Mouse (Mus musculus) hindbrain, embryonic 11.5 days (tissue): ENCODE results near the gene Susd3. TPM values are rescaled to one million over a fixed set of nuclear protein-coding genes. Genes with fewer than 3 reads are reported as not detected.

Experiments
- ATAC-seq: fragments of 200-750 bp; cut with Nextera tagmentation; 2 replicates; pipeline ENCODE4 v1.8.0; 2017; ENCODE audit warnings: mild to moderate bottlenecking, moderate TSS enrichment, moderate library complexity; ENCODE audit not compliant: low FRiP score
- DNase-seq: peaks from one replicate; pipeline ENCODE4 v3.0.0-alpha.2; 2015; ENCODE audit warnings: low spot score
- H3K27ac ChIP-seq: fragments of 300-500 bp; sonication (generic); 2 replicates; pipeline ENCODE4 v1.5.1; 2014; ENCODE audit warnings: mild to moderate bottlenecking, low read depth, low read length
- H3K27me3 ChIP-seq: fragments of 300-500 bp; sonication (generic); 2 replicates; pipeline ENCODE4 v1.6.1; 2014; ENCODE audit warnings: mild to moderate bottlenecking, low read length, moderate library complexity, mixed read lengths; ENCODE audit not compliant: control insufficient read depth, insufficient read depth
- H3K36me3 ChIP-seq: fragments of 300-500 bp; sonication (generic); 2 replicates; pipeline ENCODE4 v1.6.1; 2014; ENCODE audit warnings: mild to moderate bottlenecking, low read length, moderate library complexity, mixed read lengths; ENCODE audit not compliant: control insufficient read depth, insufficient read depth
- H3K4me1 ChIP-seq: fragments of 300-500 bp; sonication (generic); replicated peaks from 2 replicates; pipeline ENCODE4 v1.6.1; 2014; ENCODE audit warnings: low read length, mixed read lengths; ENCODE audit not compliant: control insufficient read depth, insufficient read depth
- H3K4me2 ChIP-seq: fragments of 300-500 bp; sonication (generic); replicated peaks from 2 replicates; pipeline ENCODE4 v1.6.1; 2014; ENCODE audit warnings: mild to moderate bottlenecking, low read depth, low read length
- H3K4me3 ChIP-seq: fragments of 300-500 bp; sonication (generic); 2 replicates; pipeline ENCODE4 v1.5.1; 2014; ENCODE audit warnings: low read depth, low read length
- H3K9ac ChIP-seq: fragments of 300-500 bp; sonication (generic); 2 replicates; pipeline ENCODE4 v1.6.1; 2014; ENCODE audit warnings: low read depth, low read length
- H3K9me3 ChIP-seq: fragments of 300-500 bp; sonication (generic); 2 replicates; pipeline ENCODE4 v1.6.1; 2016; ENCODE audit warnings: low read length; ENCODE audit not compliant: control insufficient read depth
- WGBS: fragments of 180-500 bp; shearing (Covaris S2); extraction: QIAGEN DNeasy Blood & Tissue Kit; methylation state at CpG from one replicate; pipeline ENCODE4 v1.1.7; 2014; 5-methylcytosine and 5-hydroxymethylcytosine counted together
- polyA plus RNA-seq: library from polyadenylated mRNA; unstranded; fragments of >200 nt; fragmentation: Nextera tagmentation; extraction: Ambion mirVana; gene quantifications from 2 replicates; pipeline ENCODE4 v1.2.1, GENCODE M21; 2014

Gene Susd3
- polyA plus RNA-seq, 1 experiment from 2014 or later: 0.63 TPM

DNA sequence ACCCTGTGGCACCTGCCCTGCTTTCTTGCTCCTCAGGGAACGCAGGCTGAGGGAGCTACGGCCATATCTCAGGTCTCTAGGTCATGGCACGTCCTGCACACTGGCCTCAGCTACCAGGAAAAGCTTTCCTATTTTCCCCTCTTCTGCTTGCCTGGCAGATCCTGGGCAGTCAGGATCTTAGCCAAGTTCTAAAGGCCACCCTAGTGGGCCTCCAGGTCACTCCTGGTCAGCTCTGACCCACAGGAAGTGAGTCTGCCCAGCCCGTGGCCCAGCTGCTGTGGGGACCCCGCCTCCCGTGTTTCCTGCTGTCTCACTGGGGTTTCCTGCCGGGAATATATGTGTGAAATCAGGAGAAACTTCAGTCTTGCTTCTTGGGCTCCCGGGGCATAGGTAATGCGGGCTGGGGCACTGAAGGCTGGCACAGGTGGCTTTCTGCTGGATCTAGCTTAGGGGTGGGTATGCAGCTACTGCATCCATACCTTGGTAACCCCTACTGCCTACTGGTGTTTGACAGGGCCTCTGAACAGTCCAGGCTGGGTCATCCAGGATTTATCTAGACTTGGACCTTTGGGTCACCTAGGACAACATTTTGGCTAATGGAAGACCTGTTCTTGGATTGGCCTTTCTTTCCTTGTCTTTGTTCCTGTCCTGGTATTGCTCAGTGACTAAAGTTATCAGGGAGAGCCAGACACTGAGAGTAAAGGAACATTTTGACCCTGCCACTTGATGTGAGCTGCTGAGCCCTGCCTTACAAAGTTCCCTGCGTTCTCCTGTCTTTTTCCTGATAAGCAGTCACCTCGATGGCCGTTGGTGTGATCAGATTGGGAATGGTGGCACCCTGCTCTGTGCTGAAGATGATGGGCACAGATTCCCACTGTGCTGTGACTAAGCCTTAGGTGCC, 58.3 kb downstream of the Susd3 start:
- Histone ChIP-seq H3K4me3 (no peak overlapping the region), H3K27me3 (no peaks in the 10 kb centered on the region), H3K36me3 (no peaks in the 10 kb centered on the region), H3K4me1 (peaks cover 7% of the 10 kb centered on the region), H3K9ac (0 out of 2 replicates have a peak overlapping the region, but pooled peaks have one; percentile 7), H3K27ac (no peak overlapping the region), H3K9me3 (no peaks in the 10 kb centered on the region), H3K4me2 (no peak overlapping the region)
- DNase-seq (no peak), ATAC-seq (no peak)
- WGBS: 79% methylated on average over 12 of the region's 12 CpGs

DNA sequence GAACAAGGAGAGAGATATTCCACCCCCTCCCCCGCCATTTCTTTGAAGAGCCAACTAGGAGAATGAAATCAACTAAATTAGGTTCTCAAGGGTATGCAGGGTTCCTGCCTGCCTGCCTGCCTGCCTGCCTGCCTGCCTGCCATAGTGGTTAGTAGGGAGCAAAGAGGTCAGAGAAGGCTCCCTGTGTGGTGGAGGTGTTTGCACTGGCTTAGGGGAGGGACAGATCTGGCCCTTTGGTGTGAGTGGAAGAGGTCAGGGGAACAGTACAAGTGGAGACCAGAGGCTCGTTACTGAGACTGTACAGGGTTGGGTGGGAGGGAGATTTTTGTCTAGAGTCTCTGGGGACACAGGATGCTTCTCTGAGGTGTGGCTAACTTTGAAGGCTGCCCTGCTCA, 59.5 kb downstream of the Susd3 start:
- 72% methylated on average over 2 of the region's 2 CpGs for WGBS
- no peak overlapping the region for H3K4me2 ChIP-seq
- ATAC-seq (no peak), DNase-seq (no peak)
- no peaks in the 10 kb centered on the region for H3K27me3 ChIP-seq
- no peak overlapping the region for H3K27ac ChIP-seq
- H3K4me1 ChIP-seq: peaks cover 7% of the 10 kb centered on the region
- no peaks in the 10 kb centered on the region for H3K9me3 ChIP-seq
- H3K9ac ChIP-seq: no peak overlapping the region
- no peak overlapping the region for H3K4me3 ChIP-seq
- no peaks in the 10 kb centered on the region for H3K36me3 ChIP-seq

GRCm38 (mm10) chr13:49188219-49188965, 60.1 kb downstream of the Susd3 start:
- Histone ChIP-seq H3K9me3 (no peaks in the 10 kb centered on the region), H3K9ac (peak overlapping the region; percentile 56), H3K4me2 (peak overlapping the region; percentile 100), H3K36me3 (no peaks in the 10 kb centered on the region), H3K27me3 (no peaks in the 10 kb centered on the region), H3K4me1 (peaks cover 7% of the 10 kb centered on the region), H3K4me3 (peak overlapping the region; percentile 73), H3K27ac (no peak overlapping the region)
- peak; percentile 28 for ATAC-seq
- no peak for DNase-seq
- 21% methylated on average over 15 of the region's 15 CpGs for WGBS

GRCm38 (mm10) chr13:49187288-49188218, 61.0 kb downstream of the Susd3 start, which contains the start of gene Ninj1:
Gene Ninj1 (plus strand): TSS chr13:49187485.
- peak within 1 kb of the TSS; percentile 100 for H3K4me2 ChIP-seq
- DNase-seq (peak; percentile 76), ATAC-seq (peak; percentile 92)
- H3K4me1 ChIP-seq: peaks cover 7% of the 10 kb centered on the region
- no peak within 1 kb of the TSS for H3K27ac ChIP-seq
- peak within 1 kb of the TSS; percentile 73 for H3K4me3 ChIP-seq
- under 1% methylated on average over 84 of the region's 87 CpGs for WGBS
- no peaks in the 10 kb centered on the region for H3K27me3 ChIP-seq
- H3K36me3 ChIP-seq: no peaks in the 10 kb centered on the region
- H3K9ac ChIP-seq: peak within 1 kb of the TSS; percentile 56
- H3K9me3 ChIP-seq: no peaks in the 10 kb centered on the region

DNA sequence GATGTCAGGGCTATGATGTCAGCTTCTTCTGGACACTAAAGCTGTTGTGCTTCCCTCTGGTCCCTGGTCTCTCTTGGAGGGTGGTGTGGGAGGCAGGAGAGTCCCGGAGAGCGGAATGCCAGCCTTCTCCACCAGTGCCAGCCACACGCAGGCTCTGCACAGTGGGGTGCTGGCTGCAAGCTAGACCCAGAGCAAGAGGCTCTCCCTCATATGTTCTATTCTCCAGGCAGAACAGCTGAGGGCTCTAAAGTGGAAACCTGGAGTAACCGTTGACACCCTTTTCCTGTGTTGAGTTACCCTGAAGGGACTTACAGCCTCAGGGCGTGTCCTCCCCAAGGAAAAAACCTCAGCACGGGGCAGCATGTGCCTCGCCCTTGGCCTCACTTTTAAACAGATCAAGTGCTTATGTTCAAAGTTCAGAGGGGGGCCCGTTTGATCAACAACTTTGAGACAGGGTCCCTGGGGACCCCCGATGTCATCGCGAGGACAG, 61.7 kb downstream of the Susd3 start:
- no peaks in the 10 kb centered on the region for H3K36me3 ChIP-seq
- H3K4me1 ChIP-seq: peaks cover 6% of the 10 kb centered on the region
- WGBS: 18% methylated on average over 11 of the region's 11 CpGs
- H3K4me3 ChIP-seq: peak overlapping the region; percentile 73
- no peak overlapping the region for H3K27ac ChIP-seq
- ATAC-seq (peak; percentile 28; the same call in 1 of the 2 replicates), DNase-seq (no peak)
- H3K9me3 ChIP-seq: no peaks in the 10 kb centered on the region
- peak overlapping the region; percentile 56 for H3K9ac ChIP-seq
- H3K27me3 ChIP-seq: no peaks in the 10 kb centered on the region
- peak overlapping the region; percentile 100 for H3K4me2 ChIP-seq

DNA sequence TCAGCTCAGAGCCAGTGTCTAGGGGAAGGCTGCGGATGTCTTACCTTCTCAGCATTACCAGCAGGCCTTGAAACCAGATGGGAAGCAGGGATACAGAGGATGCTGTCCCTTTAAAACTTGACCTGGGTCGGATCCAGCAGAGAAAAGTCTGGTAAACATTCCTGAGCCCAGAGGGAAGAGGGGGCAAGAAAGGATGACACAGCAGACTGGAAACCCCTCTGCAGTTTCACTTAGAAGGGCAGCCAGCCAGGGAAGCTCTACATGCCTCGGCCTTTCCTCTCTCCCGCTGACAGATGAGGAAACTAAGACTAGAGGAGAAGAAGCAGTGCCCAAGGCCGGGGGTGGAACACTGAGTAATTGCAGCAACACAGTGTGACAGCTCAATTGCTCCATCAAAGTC, 64.9 kb downstream of the Susd3 start:
- H3K9me3 ChIP-seq: no peaks in the 10 kb centered on the region
- no peak overlapping the region for H3K4me3 ChIP-seq
- no peak overlapping the region for H3K27ac ChIP-seq
- no peak for DNase-seq
- H3K27me3 ChIP-seq: no peaks in the 10 kb centered on the region
- ATAC-seq: no peak
- no peak overlapping the region for H3K9ac ChIP-seq
- peaks cover 2% of the 10 kb centered on the region; the same call in 1 of the 2 replicates for H3K4me1 ChIP-seq
- WGBS: 58% methylated on average over 5 of the region's 5 CpGs
- no peak overlapping the region for H3K4me2 ChIP-seq
- H3K36me3 ChIP-seq: no peaks in the 10 kb centered on the region

DNA sequence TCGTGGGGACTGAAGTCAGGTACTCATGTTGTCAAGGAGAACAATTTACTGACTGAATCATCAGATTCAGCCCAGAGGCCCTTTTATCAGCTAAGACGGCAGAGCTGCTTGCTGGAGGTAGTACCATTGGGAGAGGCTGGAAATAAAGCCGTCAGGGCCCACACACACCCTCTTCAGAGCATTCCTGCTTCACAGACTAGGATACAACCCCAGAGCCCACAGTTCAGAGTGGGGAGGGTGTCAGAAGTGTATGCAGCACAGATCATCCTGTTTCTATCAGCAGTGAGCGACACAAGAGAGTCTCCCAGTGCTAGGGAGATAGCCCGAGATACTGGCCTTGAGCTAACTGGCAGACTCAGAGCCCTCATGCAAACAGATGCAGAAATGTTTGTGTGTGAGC, 65.3 kb downstream of the Susd3 start:
- DNase-seq (no peak), ATAC-seq (no peak)
- Histone ChIP-seq H3K36me3 (no peaks in the 10 kb centered on the region), H3K9me3 (no peaks in the 10 kb centered on the region), H3K9ac (no peak overlapping the region), H3K4me2 (no peak overlapping the region), H3K27ac (no peak overlapping the region), H3K4me1 (peaks cover 2% of the 10 kb centered on the region; the same call in 1 of the 2 replicates), H3K27me3 (no peaks in the 10 kb centered on the region), H3K4me3 (no peak overlapping the region)
- 65% methylated on average over 5 of the region's 5 CpGs for WGBS

GRCm38 (mm10) chr13:49181411-49181984, 67.0 kb downstream of the Susd3 start:
- Histone ChIP-seq H3K27me3 (no peaks in the 10 kb centered on the region), H3K27ac (no peak overlapping the region), H3K9me3 (no peaks in the 10 kb centered on the region), H3K36me3 (no peaks in the 10 kb centered on the region), H3K4me3 (no peak overlapping the region), H3K9ac (no peak overlapping the region), H3K4me2 (no peak overlapping the region), H3K4me1 (no peaks in the 10 kb centered on the region)
- 85% methylated on average over 3 of the region's 3 CpGs for WGBS
- no peak for DNase-seq
- no peak for ATAC-seq
